22 mouse cellular contexts compared by ENCODE assay signal in the genomic region with DNA sequence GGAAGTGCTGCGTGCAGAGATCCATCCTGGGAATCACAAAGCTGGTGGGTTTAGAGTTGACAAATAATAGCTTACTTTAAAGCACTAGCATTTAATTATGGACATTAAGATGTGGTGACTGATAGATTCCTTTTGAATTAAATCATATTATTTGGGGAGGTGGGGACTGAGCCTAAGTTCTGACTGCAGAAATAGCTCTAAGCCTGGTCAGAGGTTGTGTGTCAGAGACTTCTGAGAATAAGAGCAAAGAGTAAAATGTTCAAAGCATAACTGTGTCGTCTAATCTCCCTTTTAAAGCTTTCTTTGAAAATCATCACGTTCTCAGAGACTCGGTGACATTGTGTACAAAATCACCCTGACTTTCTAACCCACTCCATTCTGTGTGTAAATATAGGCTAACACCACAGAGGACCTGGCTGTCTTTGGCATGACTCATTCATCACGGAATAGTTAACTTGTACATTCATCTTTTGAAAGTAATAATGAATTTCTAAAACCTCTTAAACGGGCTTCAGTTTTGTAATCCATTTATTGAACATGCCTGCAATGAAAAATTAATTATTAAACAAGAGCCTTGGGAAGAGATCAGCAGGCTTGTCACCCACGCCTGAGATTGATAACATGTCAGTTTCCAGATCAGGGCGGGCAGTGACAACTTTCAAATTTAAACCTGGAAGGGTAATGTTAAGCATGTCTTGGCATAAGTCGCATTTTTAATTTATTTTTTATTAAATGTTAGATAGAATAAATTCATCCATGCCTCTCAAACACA.
DNase-seq lines count a peak whose midpoint lies in the region; ATAC-seq and TF ChIP-seq lines count a peak whose summit lies in the region.
"Had no signal": no experiment of that assay in that cellular context is flagged by ENCODE, and none has a peak within 500 bp of the region (broad histone marks: within the 10 kb centered on the region; RNA-seq: fewer than 3 reads in every experiment).

No protein-coding gene starts in this region.

- 64% methylated on average over 9 of the region's 9 CpGs for WGBS in forebrain, postnatal 0 days
- whole genome bisulfite sequencing in forebrain, embryonic 13.5 days = 72% methylated on average over 9 of the region's 9 CpGs
- WGBS in liver, adult 2 months = 45% methylated on average over 9 of the region's 9 CpGs
- WGBS in liver, postnatal 0 days (ENCODE audit: insufficient replicate concordance) = 51% methylated on average over 9 of the region's 9 CpGs
- WGBS in stomach, embryonic 16.5 days = 27% methylated on average over 9 of the region's 9 CpGs
- WGBS in hindbrain, embryonic 16.5 days = 64% methylated on average over 9 of the region's 9 CpGs

- no peak for TF ChIP-seq EP300 in liver, postnatal 0 days (IDR thresholded peaks at IDR 0.05; ENCODE audit: low read depth)

- H3K4me3 ChIP-seq in forebrain, postnatal 0 days (ENCODE audit: low read depth, low read length) = no peak overlapping the region
- no peak overlapping the region for H3K4me3 ChIP-seq in forebrain, embryonic 13.5 days
- no peak overlapping the region for H3K4me3 ChIP-seq in liver, adult 2 months (ENCODE audit: insufficient read depth, low read depth, low read length)
- no peak overlapping the region for H3K4me3 ChIP-seq in liver, postnatal 0 days (ENCODE audit: low read depth, low read length)
- no peak overlapping the region for H3K4me3 ChIP-seq in cortical plate, adult 2 months (ENCODE audit: insufficient read depth, low read length)
- no peak overlapping the region for H3K4me3 ChIP-seq in stomach, embryonic 16.5 days (replicated peaks; ENCODE audit: low read length)
- H3K4me3 ChIP-seq in hindbrain, embryonic 16.5 days (ENCODE audit: low read length) = no peak overlapping the region
- H3K4me3 ChIP-seq: embryonic facial prominence, embryonic 10.5 days; heart, embryonic 13.5 days; hindbrain, embryonic 12.5 days had no signal

- H3K4me2 ChIP-seq in forebrain, postnatal 0 days (ENCODE audit: low read depth) = no peak overlapping the region
- H3K4me2 ChIP-seq in forebrain, embryonic 13.5 days = no peak overlapping the region
- H3K4me2 ChIP-seq in liver, postnatal 0 days (ENCODE audit: low read depth, low read length) = no peak overlapping the region
- peak overlapping the region; percentile 27; the same call in 1 of the 2 replicates for H3K4me2 ChIP-seq in stomach, embryonic 16.5 days (ENCODE audit: low read depth, low read length)
- H3K4me2 ChIP-seq in hindbrain, embryonic 16.5 days (ENCODE audit: low read length) = no peak overlapping the region
- H3K4me2 ChIP-seq: heart, embryonic 13.5 days; hindbrain, embryonic 12.5 days had no signal

- no peak for TF ChIP-seq CTCF in forebrain, postnatal 0 days (IDR thresholded peaks at IDR 0.05; ENCODE audit: low read depth)
- TF ChIP-seq CTCF in liver, adult 2 months (IDR thresholded peaks at IDR 0.05; ENCODE audit: low read depth, low read length) = no peak
- no peak for TF ChIP-seq CTCF in liver, postnatal 0 days (IDR thresholded peaks at IDR 0.05; ENCODE audit: low read depth)
- no peak for TF ChIP-seq CTCF in cortical plate, adult 2 months (IDR thresholded peaks at IDR 0.05; ENCODE audit: extremely low read depth, insufficient read depth, low read length)

- H3K79me2 ChIP-seq in liver, adult 2 months (ENCODE audit: control insufficient read depth, insufficient read depth, low read length) = no peaks in the 10 kb centered on the region

- no peaks in the 10 kb centered on the region for H3K4me1 ChIP-seq in forebrain, postnatal 0 days (ENCODE audit: insufficient read depth)
- no peaks in the 10 kb centered on the region for H3K4me1 ChIP-seq in forebrain, embryonic 13.5 days
- H3K4me1 ChIP-seq in liver, adult 2 months (ENCODE audit: control insufficient read depth, insufficient read depth, low read length) = peaks cover 3% of the 10 kb centered on the region; the same call in 1 of the 2 replicates
- no peaks in the 10 kb centered on the region for H3K4me1 ChIP-seq in liver, postnatal 0 days (ENCODE audit: insufficient read depth)
- H3K4me1 ChIP-seq in cortical plate, adult 2 months (ENCODE audit: control insufficient read depth, insufficient read depth, low read length) = no peaks in the 10 kb centered on the region
- H3K4me1 ChIP-seq in stomach, embryonic 16.5 days (ENCODE audit: control insufficient read depth, insufficient read depth, low read length) = no peaks in the 10 kb centered on the region
- no peaks in the 10 kb centered on the region for H3K4me1 ChIP-seq in hindbrain, embryonic 16.5 days (ENCODE audit: control insufficient read depth, insufficient read depth, low read depth, low read length)
- H3K4me1 ChIP-seq: embryonic facial prominence, embryonic 10.5 days; heart, embryonic 13.5 days; hindbrain, embryonic 12.5 days had no signal

- no peaks in the 10 kb centered on the region for H3K27me3 ChIP-seq in forebrain, postnatal 0 days (ENCODE audit: insufficient read depth, low read length)
- H3K27me3 ChIP-seq in forebrain, embryonic 13.5 days = no peaks in the 10 kb centered on the region
- no peaks in the 10 kb centered on the region for H3K27me3 ChIP-seq in liver, adult 2 months (ENCODE audit: control insufficient read depth, insufficient read depth, low read length)
- H3K27me3 ChIP-seq in liver, postnatal 0 days (ENCODE audit: insufficient read depth, low read length) = no peaks in the 10 kb centered on the region
- no peaks in the 10 kb centered on the region for H3K27me3 ChIP-seq in stomach, embryonic 16.5 days (ENCODE audit: control insufficient read depth, insufficient read depth, low read length)
- H3K27me3 ChIP-seq in hindbrain, embryonic 16.5 days (replicated peaks; ENCODE audit: control insufficient read depth, insufficient read depth, low read length) = no peaks in the 10 kb centered on the region
- H3K27me3 ChIP-seq: heart, embryonic 13.5 days; hindbrain, embryonic 12.5 days had no signal

- ATAC-seq in forebrain, postnatal 0 days = peak; percentile 40
- ATAC-seq in forebrain, embryonic 13.5 days = no peak
- ATAC-seq in liver, postnatal 0 days = no peak
- ATAC-seq in stomach, embryonic 16.5 days (ENCODE audit: insufficient read depth, low FRiP score) = peak; percentile 77; the same call in 1 of the 2 replicates
- no peak for ATAC-seq in hindbrain, embryonic 16.5 days
- ATAC-seq: CD4-positive, CD25-positive, alpha-beta regulatory T cell, adult 4 months; forebrain, embryonic 14.5 days; hindbrain, postnatal 0 days had no signal

- no peak overlapping the region for H3K9ac ChIP-seq in forebrain, postnatal 0 days
- no peak overlapping the region for H3K9ac ChIP-seq in forebrain, embryonic 13.5 days
- H3K9ac ChIP-seq in liver, adult 2 months (ENCODE audit: low read depth, low read length) = no peak overlapping the region
- H3K9ac ChIP-seq in liver, postnatal 0 days (replicated peaks) = no peak overlapping the region
- no peak overlapping the region for H3K9ac ChIP-seq in stomach, embryonic 16.5 days (ENCODE audit: low read length)
- no peak overlapping the region for H3K9ac ChIP-seq in hindbrain, embryonic 16.5 days (ENCODE audit: low read depth, low read length)
- H3K9ac ChIP-seq: heart, embryonic 13.5 days; hindbrain, embryonic 12.5 days had no signal

- no peak for TF ChIP-seq POLR2A in liver, adult 2 months (IDR thresholded peaks at IDR 0.05; ENCODE audit: extremely low read depth, insufficient read depth, low read length)
- no peak for TF ChIP-seq POLR2A in cortical plate, adult 2 months (IDR thresholded peaks at IDR 0.05; ENCODE audit: extremely low read depth, insufficient read depth, low read length)

- no peaks in the 10 kb centered on the region for H3K9me3 ChIP-seq in forebrain, postnatal 0 days (ENCODE audit: low read length)
- no peaks in the 10 kb centered on the region for H3K9me3 ChIP-seq in forebrain, embryonic 13.5 days (replicated peaks)
- H3K9me3 ChIP-seq in liver, postnatal 0 days (ENCODE audit: low read length) = no peaks in the 10 kb centered on the region
- no peaks in the 10 kb centered on the region for H3K9me3 ChIP-seq in stomach, embryonic 16.5 days (replicated peaks; ENCODE audit: control insufficient read depth, low read length)
- no peaks in the 10 kb centered on the region for H3K9me3 ChIP-seq in hindbrain, embryonic 16.5 days (ENCODE audit: control insufficient read depth, low read length)
- H3K9me3 ChIP-seq: embryonic facial prominence, embryonic 10.5 days; heart, embryonic 13.5 days; hindbrain, embryonic 12.5 days had no signal

- no peak for DNase-seq in forebrain, postnatal 0 days
- DNase-seq in liver, adult 2 months (ENCODE audit: extremely low read depth, low read depth, low spot score) = peak; percentile 72
- DNase-seq in liver, postnatal 0 days = no peak
- DNase-seq: adrenal gland, postnatal 10 days; B cell, adult 2 months; cerebellum, adult 11-12 months; cerebellum, adult 9-11 months; cerebellum, postnatal 36 days; gastrocnemius, postnatal 10 days; heart, postnatal 10 days; heart, postnatal 4 days had no signal

- no peak overlapping the region for H3K27ac ChIP-seq in forebrain, postnatal 0 days (ENCODE audit: low read depth, low read length)
- no peak overlapping the region for H3K27ac ChIP-seq in forebrain, embryonic 13.5 days
- no peak overlapping the region for H3K27ac ChIP-seq in liver, adult 2 months (replicated peaks; ENCODE audit: insufficient read depth, low read depth, low read length)
- H3K27ac ChIP-seq in liver, postnatal 0 days (ENCODE audit: low read depth) = no peak overlapping the region
- H3K27ac ChIP-seq in cortical plate, adult 2 months (ENCODE audit: insufficient read depth, low read length) = peak overlapping the region; percentile 5; the same call in 1 of the 2 replicates
- H3K27ac ChIP-seq in stomach, embryonic 16.5 days (ENCODE audit: low read length) = no peak overlapping the region
- H3K27ac ChIP-seq in hindbrain, embryonic 16.5 days (ENCODE audit: low read depth, low read length) = no peak overlapping the region
- H3K27ac ChIP-seq: embryonic facial prominence, embryonic 10.5 days; heart, embryonic 13.5 days; hindbrain, embryonic 12.5 days; hindbrain, postnatal 0 days had no signal

- H3K36me3 ChIP-seq in forebrain, postnatal 0 days (ENCODE audit: insufficient read depth) = no peaks in the 10 kb centered on the region
- no peaks in the 10 kb centered on the region for H3K36me3 ChIP-seq in forebrain, embryonic 13.5 days (ENCODE audit: poor library complexity, severe bottlenecking)
- no peaks in the 10 kb centered on the region for H3K36me3 ChIP-seq in liver, adult 2 months (ENCODE audit: control insufficient read depth, insufficient read depth, low read length)
- no peaks in the 10 kb centered on the region for H3K36me3 ChIP-seq in liver, postnatal 0 days (replicated peaks; ENCODE audit: insufficient read depth, low read length)
- H3K36me3 ChIP-seq in stomach, embryonic 16.5 days (ENCODE audit: control insufficient read depth, insufficient read depth, low read length) = no peaks in the 10 kb centered on the region
- H3K36me3 ChIP-seq in hindbrain, embryonic 16.5 days (ENCODE audit: control insufficient read depth, insufficient read depth, low read length) = no peaks in the 10 kb centered on the region
- H3K36me3 ChIP-seq: embryonic facial prominence, embryonic 10.5 days; G1E; heart, embryonic 13.5 days; hindbrain, embryonic 12.5 days had no signal

Comparison
In these comparisons a context has a peak if more than half of its experiments do, and no peak if none do; other contexts are left out.
1. ATAC-seq: peak in forebrain, postnatal 0 days (single experiment) and stomach, embryonic 16.5 days (single experiment); none in forebrain, embryonic 13.5 days (single experiment), liver, postnatal 0 days (single experiment) and hindbrain, embryonic 16.5 days (single experiment).